Mouse (Mus musculus): ENCODE measurements around the gene Grap.

GRCm38 (mm10) chr11:61705581-61705980 lies 52.5 kb downstream of the Grap start:
- TF ChIP-seq CTCF (IDR thresholded peaks at IDR 0.05; ENCODE audit: low read depth) (no peak), EP300 (optimal IDR thresholded peaks at IDR 0.05) (no peak)
